Mouse (Mus musculus) heart, postnatal 0 days (tissue): ENCODE measurements around the gene Prlh.

ENCODE experiments used
- CTCF ChIP-seq: IDR thresholded peaks from 2 replicates; pipeline ENCODE4 v1.5.1; 2016; ENCODE audit warnings: antibody characterized with exemption, control low read depth, low read depth
- EP300 ChIP-seq: IDR thresholded peaks from 2 replicates; pipeline ENCODE4 v1.6.1; 2016; ENCODE audit warnings: antibody characterized with exemption, low read depth

GRCm38 (mm10) chr1:90913231-90913630 is 39.7 kb upstream of the Prlh start:
- no peak for TF ChIP-seq CTCF
- TF ChIP-seq EP300: no peak
